Mouse (Mus musculus) kidney, embryonic 14.5 days (tissue): ENCODE measurements around the gene Pitpnm2. TPM values are rescaled to one million over a fixed set of nuclear protein-coding genes. Genes with fewer than 3 reads are reported as not detected.
A peak's percentile ranks its signal among the peaks of the same experiment; 100 is the strongest.

ENCODE experiments used
- ATAC-seq: fragments of 200-750 bp; cut with Nextera tagmentation; 2 replicates; pipeline ENCODE4 v1.8.0; 2017; ENCODE audit warnings: moderate number of reproducible peaks, mild to moderate bottlenecking, moderate TSS enrichment, moderate library complexity; ENCODE audit not compliant: low FRiP score, low TSS enrichment
- H3K27ac ChIP-seq: fragments of 300-500 bp; sonication (generic); 2 replicates; pipeline ENCODE4 v1.5.1; 2014; ENCODE audit warnings: low read depth, mild to moderate bottlenecking, low read length, moderate library complexity, mixed read lengths
- H3K27me3 ChIP-seq: fragments of 300-500 bp; sonication (generic); 2 replicates; pipeline ENCODE4 v1.6.1; 2014; ENCODE audit warnings: mild to moderate bottlenecking, low read length; ENCODE audit not compliant: control insufficient read depth, insufficient read depth
- H3K36me3 ChIP-seq: fragments of 300-500 bp; sonication (generic); 2 replicates; pipeline ENCODE4 v1.6.1; 2014; ENCODE audit warnings: low read length, mixed read lengths; ENCODE audit not compliant: control insufficient read depth, insufficient read depth
- H3K4me1 ChIP-seq: fragments of 300-500 bp; sonication (generic); 2 replicates; pipeline ENCODE4 v1.6.1; 2014; ENCODE audit warnings: low read length, mixed read lengths; ENCODE audit not compliant: control insufficient read depth, insufficient read depth
- H3K4me2 ChIP-seq: fragments of 300-500 bp; sonication (generic); replicated peaks from 2 replicates; pipeline ENCODE4 v1.6.1; 2014; ENCODE audit warnings: low read depth, mild to moderate bottlenecking, low read length
- H3K4me3 ChIP-seq: fragments of 300-500 bp; sonication (generic); 2 replicates; pipeline ENCODE4 v1.5.1; 2014; ENCODE audit warnings: mild to moderate bottlenecking, low read length
- H3K9ac ChIP-seq: fragments of 300-500 bp; sonication (generic); 2 replicates; pipeline ENCODE4 v1.6.1; 2014; ENCODE audit warnings: low read depth, mild to moderate bottlenecking, low read length, moderate library complexity
- H3K9me3 ChIP-seq: fragments of 300-500 bp; sonication (generic); 2 replicates; pipeline ENCODE4 v1.6.1; 2016; ENCODE audit warnings: low read length; ENCODE audit not compliant: control insufficient read depth
- whole genome bisulfite sequencing: fragments of 180-500 bp; shearing (Covaris S2); extraction: QIAGEN DNeasy Blood & Tissue Kit; methylation state at CpG from one replicate; pipeline ENCODE4 v1.1.7; 2014; 5-methylcytosine and 5-hydroxymethylcytosine counted together
- polyA plus RNA-seq: library from polyadenylated mRNA; unstranded; fragments of >200 nt; fragmentation: Nextera tagmentation; extraction: Ambion mirVana; gene quantifications from 2 replicates; pipeline ENCODE4 v1.2.1, GENCODE M21; 2014

The Pitpnm2 gene
- polyA plus RNA-seq, 1 experiment from 2014 or later = 7.0 TPM

DNA sequence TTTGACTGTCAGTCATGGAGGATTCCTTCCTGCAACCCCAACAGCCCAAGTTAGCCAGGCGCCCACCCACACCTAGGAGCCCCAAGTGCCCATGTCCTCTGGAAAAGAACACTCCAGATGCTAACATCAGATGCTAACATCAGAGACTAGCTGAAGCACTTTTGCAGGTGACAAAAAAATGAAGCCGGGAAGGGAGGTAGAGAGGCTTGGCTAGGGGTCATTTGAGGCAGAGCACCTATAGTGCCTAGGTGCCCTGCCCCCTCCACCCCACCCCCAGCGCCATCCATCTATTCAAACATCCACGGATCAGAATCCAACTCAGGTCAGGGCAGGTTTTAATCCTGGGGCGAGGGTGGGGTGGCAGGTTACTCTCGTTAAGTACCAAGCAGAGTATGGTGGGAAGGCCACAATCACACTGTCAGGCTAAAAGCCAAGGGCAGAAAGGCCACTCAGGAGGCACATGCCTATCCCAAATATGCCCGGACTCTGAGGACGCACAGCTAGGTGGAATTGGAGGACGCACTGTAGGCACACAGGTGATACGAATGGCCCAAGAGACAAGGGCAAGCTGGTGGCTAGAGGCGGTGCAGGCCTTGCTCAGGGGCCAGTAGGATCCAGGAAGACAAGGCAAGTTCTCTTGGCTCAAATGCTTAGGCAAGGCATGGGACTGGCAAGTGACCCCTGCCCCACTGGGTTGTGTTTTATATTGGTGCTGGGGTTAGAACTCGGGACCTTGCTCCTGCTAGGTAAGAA lies 155.5 kb downstream of the Pitpnm2 start:
- WGBS = 87% methylated on average over 12 of the region's 12 CpGs

DNA sequence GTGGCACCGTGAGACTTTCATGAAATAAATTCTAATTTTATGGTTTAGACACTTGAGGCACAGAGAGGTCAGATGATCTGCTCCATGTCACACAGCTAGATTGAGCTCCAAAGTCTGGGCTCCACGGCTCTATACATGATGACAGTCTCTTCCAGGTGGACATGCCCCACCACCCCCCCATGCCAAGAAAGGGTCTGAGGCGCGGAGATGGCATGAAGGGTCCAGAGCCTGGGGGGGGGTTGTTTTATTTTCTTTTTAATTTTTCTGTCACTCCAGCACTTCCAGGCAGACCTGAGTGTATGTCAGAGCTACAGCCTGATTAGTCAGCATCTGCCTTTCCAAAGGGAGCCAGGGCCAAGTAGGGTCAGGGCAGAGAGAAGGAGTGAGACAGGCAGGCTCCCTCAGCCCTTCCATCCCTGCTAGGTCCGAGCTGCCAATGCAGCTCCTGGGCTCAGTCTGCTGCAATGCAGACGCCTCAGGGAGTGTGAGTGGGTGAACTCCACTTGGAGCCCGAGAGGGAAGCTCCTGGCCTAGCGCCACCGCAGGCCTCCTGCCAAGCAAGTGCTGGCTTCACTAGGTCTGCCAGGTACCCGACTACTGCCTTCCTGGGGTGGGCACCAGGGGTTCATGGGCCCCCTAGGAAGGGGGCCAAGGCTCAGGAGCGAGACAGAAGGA lies 156.3 kb downstream of the Pitpnm2 start:
- Histone ChIP-seq H3K27ac (no peak overlapping the region), H3K9me3 (no peaks in the 10 kb centered on the region), H3K4me1 (peaks cover 9% of the 10 kb centered on the region; the same call in 1 of the 2 replicates), H3K27me3 (no peaks in the 10 kb centered on the region), H3K9ac (no peak overlapping the region), H3K4me2 (no peak overlapping the region), H3K36me3 (no peaks in the 10 kb centered on the region), H3K4me3 (no peak overlapping the region)
- no peak for ATAC-seq
- WGBS = 71% methylated on average over 11 of the region's 11 CpGs

More for the DNA sequence above, 155.5 kb downstream of the Pitpnm2 start:
- Histone ChIP-seq H3K4me1 (peaks cover 9% of the 10 kb centered on the region; the same call in 1 of the 2 replicates), H3K36me3 (no peaks in the 10 kb centered on the region), H3K27ac (no peak overlapping the region), H3K4me3 (no peak overlapping the region), H3K27me3 (no peaks in the 10 kb centered on the region), H3K9me3 (no peaks in the 10 kb centered on the region), H3K9ac (no peak overlapping the region), H3K4me2 (no peak overlapping the region)
- no peak for ATAC-seq

DNA sequence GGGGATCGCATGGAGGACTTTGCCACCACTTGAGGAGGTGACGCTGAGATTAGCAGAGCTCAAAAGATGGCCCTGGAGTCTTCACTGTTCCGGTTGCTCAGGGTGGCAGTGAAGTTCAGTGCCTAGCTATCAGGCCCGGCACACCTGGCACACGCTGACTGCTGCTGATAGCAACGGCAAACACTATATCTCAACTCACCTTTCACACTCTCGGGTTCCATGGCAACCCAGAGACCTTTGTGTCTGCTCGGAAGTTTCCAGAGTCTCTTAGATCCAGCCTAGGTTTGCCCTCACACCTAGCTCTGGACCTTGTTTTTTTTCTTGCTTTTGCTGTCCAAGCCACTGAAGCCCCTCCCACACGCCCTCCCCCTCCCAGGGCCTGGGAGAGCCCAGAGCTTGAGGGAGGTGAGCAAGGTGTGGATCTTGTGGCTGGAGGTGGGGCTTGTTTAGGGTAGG lies 157.6 kb downstream of the Pitpnm2 start:
- Histone ChIP-seq H3K4me2 (no peak overlapping the region), H3K9ac (no peak overlapping the region), H3K4me1 (peaks cover 9% of the 10 kb centered on the region; the same call in 1 of the 2 replicates), H3K9me3 (no peaks in the 10 kb centered on the region), H3K4me3 (no peak overlapping the region), H3K36me3 (no peaks in the 10 kb centered on the region), H3K27ac (no peak overlapping the region), H3K27me3 (no peaks in the 10 kb centered on the region)
- WGBS = 66% methylated on average over 9 of the region's 9 CpGs
- ATAC-seq = no peak

- no peak overlapping the region for H3K4me3 ChIP-seq
- H3K36me3 ChIP-seq = no peaks in the 10 kb centered on the region
- 72% methylated on average over 21 of the region's 23 CpGs for WGBS
- no peaks in the 10 kb centered on the region; the same call in 1 of the 2 replicates for H3K4me1 ChIP-seq
- H3K9me3 ChIP-seq = no peaks in the 10 kb centered on the region
- no peak overlapping the region for H3K9ac ChIP-seq
- H3K4me2 ChIP-seq = no peak overlapping the region
- ATAC-seq = no peak
- no peak overlapping the region for H3K27ac ChIP-seq
- no peaks in the 10 kb centered on the region for H3K27me3 ChIP-seq
Observed at GRCm38 (mm10) chr5:124089868-124090267, 159.7 kb downstream of the Pitpnm2 start.

DNA sequence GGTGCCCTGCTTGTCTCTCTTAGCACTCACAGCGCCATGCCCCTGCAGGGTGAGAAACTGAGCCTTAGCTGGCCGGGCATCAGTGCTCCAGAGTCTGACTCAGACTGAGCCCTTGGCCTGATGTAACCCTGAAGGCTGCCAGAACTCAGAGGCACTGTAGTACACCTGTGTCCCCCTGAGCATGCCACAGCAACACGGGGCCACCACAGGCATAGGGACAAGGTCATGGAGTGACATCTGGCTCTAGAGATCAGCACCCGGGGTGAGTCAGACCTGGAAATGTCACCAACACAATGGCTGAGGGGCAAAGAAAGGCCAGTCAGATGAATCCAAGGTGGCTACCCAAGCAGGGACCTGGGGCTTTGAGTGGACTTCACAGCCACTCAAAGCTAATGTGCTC lies 162.7 kb downstream of the Pitpnm2 start:
- ATAC-seq = no peak

GRCm38 (mm10) chr5:124085513-124085912 lies 164.0 kb downstream of the Pitpnm2 start:
- WGBS = 70% methylated on average over 3 of the region's 3 CpGs

More for the DNA sequence above, 162.7 kb downstream of the Pitpnm2 start:
- Histone ChIP-seq H3K9ac (no peak overlapping the region), H3K4me2 (no peak overlapping the region), H3K27me3 (no peaks in the 10 kb centered on the region), H3K27ac (no peak overlapping the region), H3K4me1 (no peaks in the 10 kb centered on the region), H3K36me3 (no peaks in the 10 kb centered on the region), H3K9me3 (no peaks in the 10 kb centered on the region), H3K4me3 (no peak overlapping the region)
- 78% methylated on average over 4 of the region's 4 CpGs for WGBS

DNA sequence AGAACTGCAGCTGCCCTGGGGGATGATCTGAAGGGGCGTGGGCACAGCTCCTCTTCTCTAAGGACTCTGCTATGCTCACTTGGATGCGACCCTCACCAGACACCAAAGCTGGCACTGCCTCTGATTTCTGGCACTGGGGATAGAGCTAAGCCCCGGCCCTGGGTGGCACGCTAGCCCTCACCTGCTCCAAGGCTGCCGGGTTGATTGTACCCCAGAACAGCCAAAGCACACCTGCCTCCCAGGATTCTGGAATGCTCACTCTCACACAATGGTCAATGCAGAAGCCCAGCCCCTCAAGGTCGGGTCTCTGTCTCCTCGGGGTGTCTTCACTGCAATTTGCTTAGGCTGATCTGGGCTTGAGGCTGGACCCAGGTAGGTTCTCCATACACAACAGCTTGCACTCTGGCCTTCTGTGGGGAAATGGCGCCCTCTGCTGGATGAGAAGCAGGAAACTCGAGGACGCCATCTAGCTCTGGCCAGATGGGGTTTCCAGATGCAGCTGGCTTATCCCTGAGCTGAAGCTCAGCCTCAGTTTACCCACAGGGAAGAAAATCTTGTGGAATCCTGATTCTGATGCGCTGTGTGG lies 164.9 kb downstream of the Pitpnm2 start:
- Histone ChIP-seq H3K27ac (no peak overlapping the region), H3K36me3 (no peaks in the 10 kb centered on the region), H3K9ac (no peak overlapping the region), H3K4me3 (no peak overlapping the region), H3K9me3 (no peaks in the 10 kb centered on the region), H3K27me3 (no peaks in the 10 kb centered on the region), H3K4me2 (no peak overlapping the region), H3K4me1 (no peaks in the 10 kb centered on the region)
- WGBS = 42% methylated on average over 11 of the region's 11 CpGs
- ATAC-seq = peak; percentile 65

More at GRCm38 (mm10) chr5:124085513-124085912, 164.0 kb downstream of the Pitpnm2 start:
- H3K4me3 ChIP-seq = no peak overlapping the region
- H3K27ac ChIP-seq = no peak overlapping the region
- H3K9ac ChIP-seq = no peak overlapping the region
- no peaks in the 10 kb centered on the region for H3K36me3 ChIP-seq
- no peaks in the 10 kb centered on the region for H3K27me3 ChIP-seq
- no peaks in the 10 kb centered on the region for H3K9me3 ChIP-seq
- no peaks in the 10 kb centered on the region for H3K4me1 ChIP-seq
- ATAC-seq = no peak
- no peak overlapping the region for H3K4me2 ChIP-seq

DNA sequence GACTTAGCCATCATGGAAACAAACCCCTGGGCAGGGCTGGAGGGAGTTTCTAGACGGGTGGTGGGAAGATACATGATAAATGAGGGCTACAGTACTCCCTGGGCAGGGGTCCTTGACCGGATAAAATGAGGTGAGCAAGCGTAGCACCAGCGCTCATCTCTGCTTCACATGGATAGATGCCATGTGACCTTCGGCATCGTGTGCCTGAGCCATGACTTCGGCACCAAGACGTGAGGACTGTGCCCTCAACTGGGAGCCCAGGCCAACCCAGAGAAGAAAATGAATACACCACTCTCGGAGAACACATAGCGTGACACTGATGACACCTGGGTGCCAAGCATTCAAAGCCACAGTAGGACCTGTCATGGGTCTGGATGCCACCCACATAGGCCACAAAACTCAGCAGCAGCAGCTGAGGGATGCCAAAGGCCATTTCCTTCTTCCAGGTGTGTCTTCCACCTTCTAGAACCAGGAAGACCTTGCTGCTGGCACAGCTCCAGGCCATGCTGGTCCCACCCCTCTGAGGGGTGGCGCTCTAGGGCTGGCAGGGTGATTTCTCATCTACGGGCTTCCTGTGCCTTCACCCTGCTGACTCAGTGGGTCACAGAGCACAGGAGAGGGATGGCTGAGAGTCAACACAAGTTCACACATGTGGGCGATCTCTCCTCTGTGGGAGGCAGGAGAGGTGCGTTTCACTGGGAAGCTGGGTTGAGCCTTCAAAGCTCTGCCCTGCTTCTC lies 165.5 kb downstream of the Pitpnm2 start:
- WGBS = 80% methylated on average over 14 of the region's 14 CpGs
- H3K27ac ChIP-seq = no peak overlapping the region

More for the DNA sequence above, 165.5 kb downstream of the Pitpnm2 start:
- H3K4me1 ChIP-seq = no peaks in the 10 kb centered on the region
- H3K4me3 ChIP-seq = no peak overlapping the region
- no peaks in the 10 kb centered on the region for H3K9me3 ChIP-seq
- H3K9ac ChIP-seq = no peak overlapping the region
- ATAC-seq = peak; percentile 1; the same call in 1 of the 2 replicates
- H3K27me3 ChIP-seq = no peaks in the 10 kb centered on the region
- H3K4me2 ChIP-seq = no peak overlapping the region
- H3K36me3 ChIP-seq = no peaks in the 10 kb centered on the region
